Mouse (Mus musculus) liver, adult 2 months (tissue): Measurements from ENCODE around the gene Cfl1. TPM values are rescaled to one million over a fixed set of nuclear protein-coding genes. Genes with fewer than 3 reads are reported as not detected.

Experiments used
- DNase-seq: peaks from one replicate; pipeline ENCODE4 v3.0.0-alpha.2; 2011; ENCODE audit warnings: low read depth, low spot score; ENCODE audit errors: extremely low read depth
- H3K27ac ChIP-seq: fragments of 200-500 bp; replicated peaks from 2 replicates; pipeline ENCODE4 v1.5.1; 2012; ENCODE audit warnings: low read depth, mild to moderate bottlenecking, control low read depth, inconsistent platforms, low read length; ENCODE audit not compliant: insufficient read depth
- H3K27me3 ChIP-seq: fragments of 200-500 bp; 2 replicates; pipeline ENCODE4 v1.6.1; 2012; ENCODE audit warnings: mild to moderate bottlenecking, moderate library complexity, low read length, inconsistent platforms; ENCODE audit not compliant: control insufficient read depth, insufficient read depth
- H3K36me3 ChIP-seq: fragments of 200-500 bp; 2 replicates; pipeline ENCODE4 v1.6.1; 2012; ENCODE audit warnings: low read length, inconsistent platforms; ENCODE audit not compliant: control insufficient read depth, insufficient read depth
- H3K4me1 ChIP-seq: fragments of 200-500 bp; 2 replicates; pipeline ENCODE4 v1.6.1; 2011; ENCODE audit warnings: low read length; ENCODE audit not compliant: control insufficient read depth, insufficient read depth
- H3K4me3 ChIP-seq: fragments of 200-500 bp; 2 replicates; pipeline ENCODE4 v1.5.1; 2011; ENCODE audit warnings: low read depth, mild to moderate bottlenecking, control low read depth, low read length, moderate library complexity; ENCODE audit not compliant: insufficient read depth
- H3K79me2 ChIP-seq: fragments of 200-500 bp; 2 replicates; pipeline ENCODE4 v1.6.1; 2012; ENCODE audit warnings: inconsistent platforms, mild to moderate bottlenecking, low read length, moderate library complexity; ENCODE audit not compliant: control insufficient read depth, insufficient read depth
- H3K9ac ChIP-seq: fragments of 200-500 bp; 2 replicates; pipeline ENCODE4 v1.6.1; 2012; ENCODE audit warnings: low read depth, mild to moderate bottlenecking, control low read depth, inconsistent platforms, low read length
- CTCF ChIP-seq: fragments of 200-500 bp; IDR thresholded peaks from 2 replicates; pipeline ENCODE4 v1.5.1; 2011; ENCODE audit warnings: low read depth, low read length, control low read depth
- POLR2A ChIP-seq: fragments of 200-500 bp; IDR thresholded peaks from 2 replicates; pipeline ENCODE4 v1.6.1; 2011; ENCODE audit warnings: low read length, control low read depth; ENCODE audit not compliant: insufficient read depth; ENCODE audit errors: extremely low read depth
- WGBS: fragments of 180-500 bp; shearing (Covaris S2); methylation state at CpG from one replicate; pipeline ENCODE4 v1.1.7; 2018; 5-methylcytosine and 5-hydroxymethylcytosine counted together
- polyA plus RNA-seq: library from polyadenylated mRNA; depleted of rRNA; stranded (reverse); fragments of >200 nt; gene quantifications from 2 replicates; pipeline ENCODE4 v1.2.3, GENCODE M21; 2012; rRNA removed
- total RNA-seq: library from RNA; depleted of rRNA; stranded (reverse); fragments of >200 nt; gene quantifications from 2 replicates; pipeline ENCODE4 v1.2.3, GENCODE M21; 2014; rRNA removed

Gene Cfl1
- total and polyA plus RNA-seq, 2 experiments = 122 to 177 TPM

- no peak for DNase-seq
- H3K4me1 ChIP-seq = peaks cover 3% of the 10 kb centered on the region; the same call in 1 of the 2 replicates
- no peaks in the 10 kb centered on the region for H3K36me3 ChIP-seq
- 0 out of 2 replicates have a peak, but pooled peaks cover 3% of the 10 kb centered on the region for H3K79me2 ChIP-seq
- 46% methylated on average over 7 of the region's 7 CpGs for WGBS
- TF ChIP-seq CTCF = no peak
- no peak for TF ChIP-seq POLR2A
- no peaks in the 10 kb centered on the region for H3K27me3 ChIP-seq
- no peak overlapping the region for H3K9ac ChIP-seq
- H3K27ac ChIP-seq = no peak overlapping the region
- H3K4me3 ChIP-seq = no peak overlapping the region
These were observed 39.9 kb downstream of the Cfl1 start for GRCm38 (mm10) chr19:5530138-5530524.

DNA sequence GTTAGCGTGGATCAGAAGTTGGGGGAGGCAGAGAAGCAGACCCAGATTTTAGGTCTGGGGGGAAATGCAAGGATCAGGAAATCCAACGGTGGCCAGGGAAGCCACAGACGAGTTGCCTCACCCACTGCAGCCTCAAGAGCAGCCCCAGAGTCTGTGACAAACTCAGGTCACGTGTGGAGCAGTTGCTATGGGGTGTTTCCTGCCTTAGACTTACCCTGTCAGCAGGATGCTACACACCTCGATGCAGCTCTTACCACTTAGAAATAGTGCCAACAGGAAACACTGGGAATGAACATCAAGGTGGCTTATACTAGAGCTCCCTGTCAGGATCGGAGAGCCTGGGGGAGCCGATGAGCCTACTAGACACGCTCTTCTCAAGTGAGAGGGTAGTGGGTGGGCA is 42.3 kb downstream of the Cfl1 start:
- no peaks in the 10 kb centered on the region for H3K36me3 ChIP-seq
- H3K27me3 ChIP-seq = no peaks in the 10 kb centered on the region
- no peak overlapping the region for H3K27ac ChIP-seq
- WGBS = 79% methylated on average over 8 of the region's 8 CpGs
- no peak overlapping the region for H3K4me3 ChIP-seq
- H3K4me1 ChIP-seq = peaks cover 3% of the 10 kb centered on the region; the same call in 1 of the 2 replicates
- no peak overlapping the region for H3K9ac ChIP-seq
- 0 out of 2 replicates have a peak, but pooled peaks cover 3% of the 10 kb centered on the region for H3K79me2 ChIP-seq
- DNase-seq = no peak
- no peak for TF ChIP-seq CTCF
- TF ChIP-seq POLR2A = no peak

GRCm38 (mm10) chr19:5538786-5539185 is 48.5 kb downstream of the Cfl1 start:
- 93% methylated on average over 8 of the region's 8 CpGs for WGBS
- Histone ChIP-seq H3K4me1 (no peaks in the 10 kb centered on the region), H3K9ac (no peak overlapping the region), H3K36me3 (no peaks in the 10 kb centered on the region), H3K27me3 (no peaks in the 10 kb centered on the region), H3K27ac (no peak overlapping the region), H3K79me2 (no peaks in the 10 kb centered on the region), H3K4me3 (no peak overlapping the region)
- TF ChIP-seq POLR2A (no peak), CTCF (no peak)
- no peak for DNase-seq

DNA sequence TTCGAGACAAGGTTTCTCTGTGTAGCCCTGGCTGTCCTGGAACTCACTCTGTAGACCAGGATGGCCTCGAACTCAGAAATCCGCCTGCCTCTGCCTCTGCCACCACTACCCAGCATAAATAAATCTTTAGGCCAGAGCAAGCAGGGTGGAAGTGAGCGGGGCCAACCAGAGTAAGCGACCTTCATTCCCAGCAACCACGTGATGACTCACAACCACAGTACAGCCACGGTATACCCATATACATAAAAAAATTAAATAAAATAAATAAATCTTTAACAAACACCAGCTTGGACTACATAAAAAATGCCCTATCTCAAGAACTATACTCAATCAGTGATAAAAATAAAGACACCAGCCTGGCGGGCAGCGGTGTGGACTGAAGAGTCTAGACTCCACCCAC is 53.1 kb downstream of the Cfl1 start:
- Histone ChIP-seq H3K4me3 (no peak overlapping the region), H3K9ac (no peak overlapping the region), H3K36me3 (no peaks in the 10 kb centered on the region), H3K27me3 (no peaks in the 10 kb centered on the region), H3K4me1 (no peaks in the 10 kb centered on the region), H3K79me2 (no peaks in the 10 kb centered on the region), H3K27ac (no peak overlapping the region)
- TF ChIP-seq POLR2A = no peak
- no peak for TF ChIP-seq CTCF
- 92% methylated on average over 9 of the region's 9 CpGs for WGBS
- DNase-seq = no peak

- H3K4me1 ChIP-seq = no peaks in the 10 kb centered on the region
- H3K27ac ChIP-seq = no peak overlapping the region
- no peak for DNase-seq
- no peak overlapping the region for H3K9ac ChIP-seq
- no peak for TF ChIP-seq POLR2A
- TF ChIP-seq CTCF = no peak
- H3K4me3 ChIP-seq = no peak overlapping the region
- WGBS = 88% methylated on average over 11 of the region's 11 CpGs
- no peaks in the 10 kb centered on the region for H3K27me3 ChIP-seq
- no peaks in the 10 kb centered on the region for H3K79me2 ChIP-seq
- H3K36me3 ChIP-seq = no peaks in the 10 kb centered on the region
These were observed 53.8 kb downstream of the Cfl1 start for GRCm38 (mm10) chr19:5544031-5544430.

Other genes with a start within 250 kb of the Cfl1 start
- gene Pacs1, start 217.3 kb upstream of the Cfl1 start, total RNA-seq = 1.1 and 3.3 TPM in 2 replicates
- gene Pacs1, start 217.3 kb upstream of the Cfl1 start, polyA plus RNA-seq = 2.4 and 3.0 TPM in 2 replicates
- 58.1 and 60.0 TPM in 2 replicates for gene Sf3b2, start 195.0 kb upstream of the Cfl1 start, total RNA-seq
- gene Sf3b2, start 195.0 kb upstream of the Cfl1 start, polyA plus RNA-seq = 60.8 and 61.4 TPM in 2 replicates
- not detected in 2 replicates for gene Gal3st3, start 192.1 kb upstream of the Cfl1 start, total RNA-seq
- gene Gal3st3, start 192.1 kb upstream of the Cfl1 start, polyA plus RNA-seq = not detected in 2 replicates
- not detected in 2 replicates for gene Catsper1, start 154.7 kb upstream of the Cfl1 start, total RNA-seq
- 0.05 TPM in 1 of 2 replicates, not detected in the other for gene Catsper1, start 154.7 kb upstream of the Cfl1 start, polyA plus RNA-seq
- not detected in 2 replicates for gene Cst6, start 140.9 kb upstream of the Cfl1 start, total RNA-seq
- gene Cst6, start 140.9 kb upstream of the Cfl1 start, polyA plus RNA-seq = not detected in 2 replicates
- 12.7 and 14.0 TPM in 2 replicates for gene Eif1ad, start 123.7 kb upstream of the Cfl1 start, total RNA-seq
- gene Eif1ad, start 123.7 kb upstream of the Cfl1 start, polyA plus RNA-seq = 23.9 and 25.9 TPM in 2 replicates
- 20.2 and 21.5 TPM in 2 replicates for gene Banf1, start 123.3 kb upstream of the Cfl1 start, total RNA-seq
- gene Banf1, start 123.3 kb upstream of the Cfl1 start, polyA plus RNA-seq = 68.5 and 71.2 TPM in 2 replicates
- 17.5 and 23.2 TPM in 2 replicates for gene Sart1, start 101.8 kb upstream of the Cfl1 start, total RNA-seq
- gene Sart1, start 101.8 kb upstream of the Cfl1 start, polyA plus RNA-seq = 8.3 TPM in 2 replicates
- not detected in 2 replicates for gene Tsga10ip, start 87.9 kb upstream of the Cfl1 start, total RNA-seq
- gene Tsga10ip, start 87.9 kb upstream of the Cfl1 start, polyA plus RNA-seq = 0.41 TPM in 1 of 2 replicates, not detected in the other
- gene Drap1, start 65.5 kb upstream of the Cfl1 start, total RNA-seq = 67.4 and 80.5 TPM in 2 replicates
- 57.1 and 59.2 TPM in 2 replicates for gene Drap1, start 65.5 kb upstream of the Cfl1 start, polyA plus RNA-seq
- gene AI837181, start 65.3 kb upstream of the Cfl1 start, total RNA-seq = 7.8 and 11.5 TPM in 2 replicates
- gene AI837181, start 65.3 kb upstream of the Cfl1 start, polyA plus RNA-seq = 34.1 and 36.6 TPM in 2 replicates
- not detected in 2 replicates for gene Fosl1, start 42.9 kb upstream of the Cfl1 start, total RNA-seq
- gene Fosl1, start 42.9 kb upstream of the Cfl1 start, polyA plus RNA-seq = not detected in 2 replicates
- gene Ccdc85b, start 32.6 kb upstream of the Cfl1 start, total RNA-seq = 2.7 and 3.3 TPM in 2 replicates
- gene Ccdc85b, start 32.6 kb upstream of the Cfl1 start, polyA plus RNA-seq = 2.4 and 2.6 TPM in 2 replicates
- 25.8 and 32.0 TPM in 2 replicates for gene Fibp, start 29.8 kb upstream of the Cfl1 start, total RNA-seq
- gene Fibp, start 29.8 kb upstream of the Cfl1 start, polyA plus RNA-seq = 38.5 and 46.6 TPM in 2 replicates
- 0.37 and 0.40 TPM in 2 replicates for gene Ctsw, start 21.9 kb upstream of the Cfl1 start, total RNA-seq
- gene Ctsw, start 21.9 kb upstream of the Cfl1 start, polyA plus RNA-seq = 1.1 and 1.5 TPM in 2 replicates
- gene Efemp2, start 16.5 kb upstream of the Cfl1 start, total RNA-seq = 4.0 and 4.3 TPM in 2 replicates
- gene Efemp2, start 16.5 kb upstream of the Cfl1 start, polyA plus RNA-seq = 7.7 and 8.5 TPM in 2 replicates
- gene Mus81, start 2.1 kb upstream of the Cfl1 start, total RNA-seq = 8.1 and 10.9 TPM in 2 replicates
- gene Mus81, start 2.1 kb upstream of the Cfl1 start, polyA plus RNA-seq = 21.2 and 22.9 TPM in 2 replicates
- gene 1700020D05Rik, start 13.3 kb downstream of the Cfl1 start, total RNA-seq = 0.83 and 0.87 TPM in 2 replicates
- 0.30 and 0.59 TPM in 2 replicates for gene 1700020D05Rik, start 13.3 kb downstream of the Cfl1 start, polyA plus RNA-seq
- 1.6 and 1.8 TPM in 2 replicates for gene Snx32, start 20.1 kb downstream of the Cfl1 start, total RNA-seq
- gene Snx32, start 20.1 kb downstream of the Cfl1 start, polyA plus RNA-seq = 4.1 and 4.5 TPM in 2 replicates
- not detected in 2 replicates for gene Ovol1, start 70.2 kb downstream of the Cfl1 start, total RNA-seq
- 0.12 TPM in 1 of 2 replicates, not detected in the other for gene Ovol1, start 70.2 kb downstream of the Cfl1 start, polyA plus RNA-seq
- gene Ap5b1, start 77.6 kb downstream of the Cfl1 start, total RNA-seq = 2.7 and 2.8 TPM in 2 replicates
- 3.4 and 5.3 TPM in 2 replicates for gene Ap5b1, start 77.6 kb downstream of the Cfl1 start, polyA plus RNA-seq
- gene Rnaseh2c, start 111.4 kb downstream of the Cfl1 start, total RNA-seq = 47.9 and 51.4 TPM in 2 replicates
- 56.3 and 58.0 TPM in 2 replicates for gene Rnaseh2c, start 111.4 kb downstream of the Cfl1 start, polyA plus RNA-seq
- 15.9 and 16.8 TPM in 2 replicates for gene Kat5, start 119.8 kb downstream of the Cfl1 start, total RNA-seq
- 23.0 and 23.6 TPM in 2 replicates for gene Kat5, start 119.8 kb downstream of the Cfl1 start, polyA plus RNA-seq
- 7.6 and 13.0 TPM in 2 replicates for gene Rela, start 147.0 kb downstream of the Cfl1 start, total RNA-seq
- 47.6 and 65.7 TPM in 2 replicates for gene Rela, start 147.0 kb downstream of the Cfl1 start, polyA plus RNA-seq
- 3.4 and 4.4 TPM in 2 replicates for gene Sipa1, start 173.3 kb downstream of the Cfl1 start, total RNA-seq
- 11.8 and 17.9 TPM in 2 replicates for gene Sipa1, start 173.3 kb downstream of the Cfl1 start, polyA plus RNA-seq
- gene Map3k11, start 198.3 kb downstream of the Cfl1 start, total RNA-seq = 10.2 and 16.4 TPM in 2 replicates
- gene Map3k11, start 198.3 kb downstream of the Cfl1 start, polyA plus RNA-seq = 46.2 and 53.6 TPM in 2 replicates
- gene Pcnx3, start 198.5 kb downstream of the Cfl1 start, total RNA-seq = 7.6 and 14.0 TPM in 2 replicates
- gene Pcnx3, start 198.5 kb downstream of the Cfl1 start, polyA plus RNA-seq = 44.8 and 63.8 TPM in 2 replicates
- not detected in 2 replicates for gene Kcnk7, start 213.9 kb downstream of the Cfl1 start, total RNA-seq
- gene Kcnk7, start 213.9 kb downstream of the Cfl1 start, polyA plus RNA-seq = 0.09 TPM in 1 of 2 replicates, not detected in the other
- gene Ehbp1l1, start 235.9 kb downstream of the Cfl1 start, total RNA-seq = 5.1 and 5.8 TPM in 2 replicates
- gene Ehbp1l1, start 235.9 kb downstream of the Cfl1 start, polyA plus RNA-seq = 5.3 and 8.3 TPM in 2 replicates
- 6.8 and 9.9 TPM in 2 replicates for gene Fam89b, start 239.2 kb downstream of the Cfl1 start, total RNA-seq
- 51.7 and 56.6 TPM in 2 replicates for gene Fam89b, start 239.2 kb downstream of the Cfl1 start, polyA plus RNA-seq